Mouse (Mus musculus): ENCODE measurements around the gene Trex1.

- TF ChIP-seq POLR2A (IDR thresholded peaks at IDR 0.05; ENCODE audit: control insufficient read depth, extremely low read depth, insufficient read depth, low read length, poor library complexity), result no peak
- TF ChIP-seq CTCF (IDR thresholded peaks at IDR 0.05; ENCODE audit: borderline replicate concordance, control insufficient read depth, extremely low read depth, insufficient read depth, low read length, poor library complexity), result no peak
These were observed 34.4 kb upstream of the Trex1 start for GRCm38 (mm10) chr9:109093786-109094552.

Data from thymus, adult 2 months (tissue).